14 mouse cellular contexts compared by ENCODE assay signal in genomic region chr2:16406508-16406907, GRCm38 (mm10). TPM values are rescaled to one million over a fixed set of nuclear protein-coding genes. Genes with fewer than 3 reads are reported as not detected.
A peak's percentile ranks its signal among the peaks of the same experiment; 100 is the strongest.
DNase-seq lines count a peak whose midpoint lies in the region.
"Had no signal": no experiment of that assay in that cellular context is flagged by ENCODE, and none has a peak within 500 bp of the region (broad histone marks: within the 10 kb centered on the region; RNA-seq: fewer than 3 reads in every experiment).

No protein-coding gene starts in this region.

- intact Hi-C loops in heart, postnatal 10 days (cut with DNase I): no loop called here

- peak; percentile 47 for DNase-seq in adrenal gland, adult 2 months
- DNase-seq in adrenal gland, postnatal 4 days (ENCODE audit: low spot score in 2 of 2): no peak
- DNase-seq in heart, postnatal 10 days: peak; percentile 9 to 15
- DNase-seq in heart, postnatal 4 days: no peak
- peak; percentile 18 for DNase-seq in 3134 (ENCODE audit: extremely low read depth, insufficient read length, low spot score)
- DNase-seq in adrenal gland, postnatal 36 days: peak; percentile 33 to 35
- no peak for DNase-seq in layer of hippocampus, adult 9-11 months
- DNase-seq in layer of hippocampus, postnatal 36 days: no peak
- DNase-seq: kidney, adult 8-10 months; kidney, postnatal 4 days; liver, embryonic 13.5 days; right cerebral cortex, postnatal 25 days; thymus, adult 18-20 months; thymus, postnatal 4 days had no signal

RNA-seq across cellular contexts. Expression of gene Plxdc2, which starts 50.4 kb away (rescaled TPM):
- total RNA-seq in adrenal gland, adult 2 months (2021): 10 to 100 TPM in 1 of 2 experiments, 1 to 10 TPM in 1; 9.9 to 14.6 TPM
- polyA plus RNA-seq in adrenal gland, adult 2 months (2012; rRNA removed): 1.8 and 2.0 TPM in 2 replicates
- 10 to 100 TPM; 22.3 to 25.8 TPM for total RNA-seq in adrenal gland, postnatal 4 days (2021)
- total RNA-seq in heart, postnatal 10 days (2021): 10 to 100 TPM; 23.9 to 27.8 TPM
- 10 to 100 TPM; 14.4 to 15.9 TPM for total RNA-seq in heart, postnatal 4 days (2021)
- 10 to 100 TPM; 12.9 to 17.8 TPM for total RNA-seq in adrenal gland, postnatal 36 days (2021)
- total RNA-seq in layer of hippocampus, postnatal 36 days (2021): 10 to 100 TPM; 24.7 to 26.7 TPM

Comparison
In these comparisons a context has a peak if more than half of its experiments do, and no peak if none do; other contexts are left out.
1. DNase-seq: peak in adrenal gland, adult 2 months (single experiment), heart, postnatal 10 days (2 of 2), 3134 (single experiment) and adrenal gland, postnatal 36 days (2 of 2); none in adrenal gland, postnatal 4 days (0 of 2), heart, postnatal 4 days (single experiment), layer of hippocampus, adult 9-11 months (single experiment) and layer of hippocampus, postnatal 36 days (0 of 2).